Mouse (Mus musculus): ENCODE measurements at regions not wholly inside any gene's neighbourhood (a gene's known extent, or its start where the extent isn't known, plus 50 kb on each side); places are given as distances from the start of the nearest gene placed in this dataset.
"Not testable (repeated sequence)": the region's sequence is repeated elsewhere in the genome, so short reads cannot be mapped to it uniquely, and the experiment has no call there.

DNA sequence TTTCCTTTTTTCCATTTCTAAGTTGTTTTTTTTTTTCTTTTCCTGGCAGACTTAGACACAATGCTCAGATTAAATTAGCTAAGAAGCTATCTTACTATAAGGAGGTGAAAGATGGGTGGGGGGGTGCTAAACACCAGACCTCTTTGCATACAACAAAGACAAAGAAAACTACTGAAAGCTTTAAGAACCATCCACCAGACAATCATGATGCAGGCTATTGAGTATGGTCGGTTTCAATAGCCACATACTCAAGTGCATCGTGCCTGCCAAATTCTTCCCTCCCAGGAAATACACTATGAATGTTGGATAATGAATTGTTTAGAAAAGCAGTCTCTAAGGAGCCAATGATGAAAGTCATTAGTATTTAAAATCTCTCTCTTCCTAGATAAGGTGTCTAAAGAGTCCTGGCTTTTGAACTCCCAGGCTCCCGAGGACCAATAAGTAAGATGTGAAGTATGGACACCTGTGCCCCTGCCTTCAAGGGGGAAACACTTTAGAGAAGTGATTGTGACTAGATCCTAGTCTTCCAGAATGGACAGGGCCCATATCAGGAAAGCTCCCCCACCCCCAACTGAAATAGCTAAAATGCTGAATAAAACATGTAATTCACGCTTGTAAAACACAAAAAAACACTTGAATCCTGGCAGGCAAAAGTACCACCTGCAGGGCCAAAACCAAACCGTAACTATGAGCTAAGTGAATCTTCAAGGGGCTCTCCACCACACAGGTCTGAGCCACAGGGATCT, 381.8 kb upstream of the B3galt2 start:
- ATAC-seq (replicated peaks; ENCODE audit: poor library complexity): no peak

DNA sequence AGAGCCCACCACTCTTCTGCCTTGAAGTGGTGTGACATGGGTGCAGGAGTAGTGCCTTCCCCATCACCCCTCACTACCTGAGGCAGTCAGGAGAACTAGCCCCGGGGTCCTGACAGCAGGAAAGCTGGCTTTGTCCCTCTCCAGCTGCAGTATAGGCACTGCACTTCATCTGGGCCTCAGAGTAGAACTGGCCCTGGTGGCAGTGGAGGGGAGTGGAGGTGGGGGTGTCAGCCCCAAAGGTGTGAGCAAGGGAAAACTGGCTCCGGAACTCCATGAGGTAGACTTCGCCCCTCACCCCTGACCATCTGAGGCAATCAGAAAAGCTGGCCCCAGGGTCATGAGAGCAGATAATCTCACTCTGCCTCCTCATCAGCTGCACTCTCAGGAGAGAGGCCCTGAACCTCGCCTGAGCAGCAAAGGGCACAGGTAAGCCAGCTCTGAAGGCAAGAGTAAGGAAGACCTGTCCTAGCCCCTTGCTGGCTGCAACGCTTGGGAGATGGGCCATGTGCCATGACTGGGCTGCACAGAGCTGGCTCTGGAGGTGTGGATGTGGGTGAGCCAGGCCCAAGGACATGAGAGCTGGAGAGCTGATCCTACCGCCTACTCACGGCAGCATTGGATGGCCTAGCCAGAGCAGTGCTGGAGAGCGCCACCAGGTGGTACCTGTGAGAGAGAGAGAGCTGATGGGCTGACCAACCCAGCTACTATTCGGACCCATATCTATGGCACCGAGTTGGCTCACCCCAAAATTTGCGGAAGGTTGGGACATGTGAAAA, 377.0 kb upstream of the B3galt2 start:
- ATAC-seq (replicated peaks; ENCODE audit: poor library complexity): no peak

DNA sequence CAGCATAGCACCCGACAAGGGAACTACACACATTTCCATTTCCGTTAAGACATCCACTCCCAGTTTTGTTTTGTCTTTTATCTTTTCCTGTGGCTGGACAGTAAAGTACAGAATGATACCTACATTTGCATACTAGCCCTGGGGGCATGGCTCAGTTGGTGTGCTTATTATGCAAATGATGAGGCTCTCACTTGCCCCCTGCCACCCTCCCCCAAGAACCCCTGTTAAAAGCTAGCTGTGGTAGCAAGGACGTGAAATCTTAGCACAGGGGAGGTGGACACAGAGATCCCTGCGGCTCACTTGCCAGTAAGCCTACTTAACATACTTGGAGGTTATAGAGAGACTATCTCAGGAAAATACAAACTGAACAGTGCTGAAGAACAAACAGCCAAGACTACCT, 375.2 kb upstream of the B3galt2 start:
- no peak for ATAC-seq (replicated peaks; ENCODE audit: poor library complexity)

DNA sequence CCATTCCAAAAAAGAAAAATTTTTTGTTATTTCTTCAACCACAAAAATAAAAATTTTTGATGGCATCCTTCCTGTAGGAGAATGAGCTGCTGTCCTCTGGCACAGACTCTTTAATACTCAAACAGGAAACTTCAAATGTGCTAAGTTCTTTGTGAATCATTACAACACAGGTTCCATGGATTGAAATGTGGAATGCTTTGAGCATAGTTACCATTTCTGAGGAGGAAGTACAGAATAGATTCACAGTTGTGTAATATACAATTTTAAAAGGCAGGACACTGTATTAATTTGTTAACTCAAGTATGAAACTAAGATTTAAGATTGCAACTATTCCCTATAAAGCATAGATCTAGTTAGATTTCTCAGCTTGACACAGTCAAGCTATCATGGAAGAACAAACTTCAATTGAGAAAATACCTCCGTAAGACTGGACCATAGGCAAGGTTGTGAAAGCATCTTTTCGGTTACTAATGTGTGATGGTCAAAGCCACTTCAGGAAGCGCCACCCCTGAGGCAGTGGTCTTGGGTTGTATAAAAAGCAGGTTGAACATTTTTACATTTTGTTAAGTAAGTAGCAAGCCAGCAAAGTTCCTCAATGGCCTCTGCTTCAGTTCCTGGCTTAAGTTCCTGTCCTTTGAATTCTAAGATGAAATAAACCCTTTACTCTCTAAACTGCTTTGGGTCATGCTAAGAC, 354.0 kb upstream of the B3galt2 start:
- peak; percentile 89 for ATAC-seq (replicated peaks; ENCODE audit: poor library complexity)

DNA sequence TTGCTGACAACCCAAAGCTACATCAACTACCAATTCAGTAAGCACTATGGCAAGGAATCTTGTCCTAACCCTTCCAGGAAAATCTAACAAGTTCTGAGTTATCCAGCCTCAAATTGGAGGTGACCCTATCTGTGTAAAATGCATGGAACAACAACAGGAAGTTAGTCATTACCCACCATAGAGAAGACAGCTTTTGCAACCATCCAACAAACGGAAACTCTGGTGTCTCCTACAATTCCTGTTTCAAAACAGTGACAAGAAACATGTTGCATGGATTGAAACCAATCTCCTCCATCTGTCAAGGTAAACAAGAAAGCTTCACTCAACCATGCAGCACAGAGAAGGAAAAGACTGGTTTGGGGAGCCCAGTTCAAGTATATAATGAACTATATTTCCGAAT, 353.0 kb upstream of the B3galt2 start:
- peak; percentile 91 for ATAC-seq (replicated peaks; ENCODE audit: poor library complexity)

DNA sequence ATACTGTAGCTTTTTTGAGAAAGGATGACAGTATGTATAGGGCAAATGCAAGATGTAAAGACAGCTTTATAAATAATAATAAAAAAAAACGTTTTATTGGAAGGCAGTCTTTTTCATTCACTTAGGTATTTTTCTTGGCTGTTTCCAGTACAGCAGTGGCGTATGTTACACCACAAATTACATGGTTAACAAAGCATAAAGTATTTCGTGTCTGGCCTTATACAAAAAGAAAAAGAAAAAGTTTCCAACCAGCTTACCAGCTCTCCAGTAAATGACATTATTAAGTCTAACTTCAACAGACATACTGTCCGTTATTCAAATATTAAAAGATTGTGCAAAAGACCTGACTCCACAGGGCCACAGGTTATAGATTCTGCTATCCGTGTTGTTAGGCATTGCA, 343.9 kb upstream of the B3galt2 start:
- ATAC-seq (replicated peaks; ENCODE audit: poor library complexity): no peak

DNA sequence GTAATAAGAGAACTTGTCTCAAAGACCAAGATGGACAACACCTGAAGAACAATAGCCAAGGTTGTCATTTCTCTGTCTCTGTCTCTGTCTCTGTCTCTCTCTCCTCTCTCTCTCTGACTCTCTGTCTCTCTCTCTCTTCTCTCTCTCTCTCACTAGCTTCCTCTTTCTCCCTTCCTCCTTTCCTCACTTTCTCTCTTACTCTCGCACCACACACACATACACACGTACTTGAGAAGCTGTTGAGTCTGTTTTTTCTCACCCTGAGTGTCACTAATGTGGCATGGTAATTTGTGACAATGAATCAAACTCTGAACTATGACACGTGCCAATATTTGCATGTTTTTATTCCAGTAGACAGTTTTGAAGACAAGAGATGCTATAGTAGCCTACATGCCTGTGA, 333.1 kb upstream of the B3galt2 start:
- ATAC-seq (replicated peaks; ENCODE audit: poor library complexity): peak; percentile 82

DNA sequence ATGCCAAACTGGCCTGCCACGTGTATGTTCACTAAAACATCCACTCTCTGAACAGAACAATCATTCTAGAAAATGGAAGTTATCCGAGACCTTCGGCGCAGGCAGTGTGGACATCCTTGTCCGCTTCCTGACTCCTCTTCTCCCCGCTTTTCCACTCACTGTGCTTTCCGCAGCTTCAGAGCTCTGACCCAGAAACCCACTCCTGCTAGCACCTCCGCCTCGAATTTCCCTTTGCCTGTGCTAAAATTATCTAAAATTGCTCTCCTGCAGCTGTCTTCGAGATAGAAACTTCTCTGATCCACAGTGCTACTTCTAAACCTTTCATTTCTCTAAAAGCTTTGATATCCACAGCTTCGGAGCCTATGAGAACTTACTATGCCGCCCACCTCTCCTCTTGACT, 322.1 kb upstream of the B3galt2 start:
- no peak for ATAC-seq (replicated peaks; ENCODE audit: poor library complexity)

DNA sequence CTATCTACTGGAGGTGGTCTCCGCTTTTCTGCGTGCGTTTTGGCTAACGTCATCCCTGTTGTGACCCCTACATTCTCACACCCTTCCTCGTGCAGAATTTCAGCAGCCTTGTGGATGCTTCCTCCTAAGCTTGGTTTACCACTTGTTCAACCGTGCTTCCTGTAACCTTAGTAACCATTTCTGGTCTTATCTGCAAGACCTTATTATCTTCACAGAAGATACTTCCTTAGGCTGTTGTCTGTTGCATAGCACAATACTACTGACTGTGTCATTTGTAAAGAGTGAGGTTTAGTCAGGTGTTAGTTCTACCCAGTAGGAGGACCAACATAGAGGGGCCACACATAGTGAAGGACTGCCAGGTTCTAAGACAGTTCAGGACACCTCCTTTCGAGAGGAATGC, 320.9 kb upstream of the B3galt2 start:
- peak; percentile 99 for ATAC-seq (replicated peaks; ENCODE audit: poor library complexity)

DNA sequence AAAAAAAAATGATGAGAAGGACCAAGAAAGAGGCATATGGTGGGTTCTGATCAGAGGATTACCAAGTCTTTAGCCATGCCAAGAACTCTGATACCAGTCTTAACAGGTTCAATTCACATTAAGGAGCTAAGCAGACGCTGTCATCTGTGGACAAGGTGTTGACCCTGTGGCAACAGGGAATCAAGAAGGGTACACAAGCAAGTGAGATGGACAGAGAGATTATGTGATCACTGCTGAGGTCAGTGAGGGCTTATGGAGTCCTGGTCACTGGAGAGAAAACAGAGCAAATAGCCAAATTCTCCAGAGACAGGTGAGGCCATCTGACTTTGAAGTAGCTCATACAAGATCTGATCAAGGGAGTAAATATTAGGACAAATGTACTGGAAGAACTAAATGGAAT, 289.1 kb upstream of the B3galt2 start:
- no peak for ATAC-seq (replicated peaks; ENCODE audit: poor library complexity)

DNA sequence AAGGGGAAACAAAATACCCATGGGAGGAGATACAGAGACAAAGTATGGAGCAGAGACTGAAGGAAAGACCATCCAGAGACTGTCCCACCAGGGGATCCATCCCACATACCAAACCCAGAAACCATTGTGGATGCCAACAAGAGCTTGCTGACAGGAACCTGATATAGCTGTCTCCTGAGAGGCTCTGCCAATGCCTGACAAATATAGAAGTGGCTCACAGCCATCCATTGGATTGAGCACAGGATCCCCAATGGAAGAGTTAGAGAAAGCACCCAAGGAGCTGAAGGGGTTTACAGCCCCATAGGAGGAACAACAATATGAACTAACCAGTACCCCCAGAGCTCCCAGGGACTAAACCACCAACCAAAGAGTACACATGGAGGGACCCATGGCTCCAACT, 280.2 kb upstream of the B3galt2 start:
- ATAC-seq (replicated peaks; ENCODE audit: poor library complexity): not testable (repeated sequence)

DNA sequence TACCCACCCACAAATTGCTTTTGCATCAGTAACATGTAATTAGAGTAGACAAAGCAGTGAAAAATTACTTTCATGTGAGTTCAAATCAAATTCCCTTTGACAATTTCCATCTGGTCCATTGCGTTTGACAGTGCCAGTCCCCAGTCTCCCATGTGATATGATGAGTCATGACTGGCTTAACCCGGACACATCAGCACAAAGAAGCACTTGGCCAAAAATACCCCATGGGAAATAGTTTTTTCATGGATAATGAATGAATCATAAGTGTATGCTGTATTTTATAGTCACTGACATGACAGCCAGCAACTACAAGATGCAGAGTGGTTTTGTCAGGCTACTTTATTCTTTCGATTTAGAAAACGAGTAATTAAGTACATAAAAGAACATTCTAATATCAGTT, 248.6 kb upstream of the B3galt2 start:
- no peak for ATAC-seq (replicated peaks; ENCODE audit: poor library complexity)

All from megakaryocyte progenitor cell, adult 5-6 weeks (primary cell).